Mouse (Mus musculus) liver, adult 2 months (tissue): ENCODE data around the gene Klhdc3. TPM values are rescaled to one million over a fixed set of nuclear protein-coding genes. Genes with fewer than 3 reads are reported as not detected.

Experiments used
- DNase-seq: peaks from one replicate; pipeline ENCODE4 v3.0.0-alpha.2; 2011; ENCODE audit warnings: low read depth, low spot score; ENCODE audit errors: extremely low read depth
- H3K27ac ChIP-seq: fragments of 200-500 bp; replicated peaks from 2 replicates; pipeline ENCODE4 v1.5.1; 2012; ENCODE audit warnings: low read depth, mild to moderate bottlenecking, control low read depth, inconsistent platforms, low read length; ENCODE audit not compliant: insufficient read depth
- H3K27me3 ChIP-seq: fragments of 200-500 bp; 2 replicates; pipeline ENCODE4 v1.6.1; 2012; ENCODE audit warnings: mild to moderate bottlenecking, moderate library complexity, low read length, inconsistent platforms; ENCODE audit not compliant: control insufficient read depth, insufficient read depth
- H3K36me3 ChIP-seq: fragments of 200-500 bp; 2 replicates; pipeline ENCODE4 v1.6.1; 2012; ENCODE audit warnings: low read length, inconsistent platforms; ENCODE audit not compliant: control insufficient read depth, insufficient read depth
- H3K4me1 ChIP-seq: fragments of 200-500 bp; 2 replicates; pipeline ENCODE4 v1.6.1; 2011; ENCODE audit warnings: low read length; ENCODE audit not compliant: control insufficient read depth, insufficient read depth
- H3K4me3 ChIP-seq: fragments of 200-500 bp; 2 replicates; pipeline ENCODE4 v1.5.1; 2011; ENCODE audit warnings: low read depth, mild to moderate bottlenecking, control low read depth, low read length, moderate library complexity; ENCODE audit not compliant: insufficient read depth
- H3K79me2 ChIP-seq: fragments of 200-500 bp; 2 replicates; pipeline ENCODE4 v1.6.1; 2012; ENCODE audit warnings: inconsistent platforms, mild to moderate bottlenecking, low read length, moderate library complexity; ENCODE audit not compliant: control insufficient read depth, insufficient read depth
- H3K9ac ChIP-seq: fragments of 200-500 bp; 2 replicates; pipeline ENCODE4 v1.6.1; 2012; ENCODE audit warnings: low read depth, mild to moderate bottlenecking, control low read depth, inconsistent platforms, low read length
- CTCF ChIP-seq: fragments of 200-500 bp; IDR thresholded peaks from 2 replicates; pipeline ENCODE4 v1.5.1; 2011; ENCODE audit warnings: low read depth, low read length, control low read depth
- POLR2A ChIP-seq: fragments of 200-500 bp; IDR thresholded peaks from 2 replicates; pipeline ENCODE4 v1.6.1; 2011; ENCODE audit warnings: low read length, control low read depth; ENCODE audit not compliant: insufficient read depth; ENCODE audit errors: extremely low read depth
- WGBS: fragments of 180-500 bp; shearing (Covaris S2); methylation state at CpG from one replicate; pipeline ENCODE4 v1.1.7; 2018; 5-methylcytosine and 5-hydroxymethylcytosine counted together
- polyA plus RNA-seq: library from polyadenylated mRNA; depleted of rRNA; stranded (reverse); fragments of >200 nt; gene quantifications from 2 replicates; pipeline ENCODE4 v1.2.3, GENCODE M21; 2012
- total RNA-seq: library from RNA; depleted of rRNA; stranded (reverse); fragments of >200 nt; gene quantifications from 2 replicates; pipeline ENCODE4 v1.2.3, GENCODE M21; 2014

Gene Klhdc3
- total and polyA plus RNA-seq, 2 experiments = 23.9 to 74.6 TPM

- H3K79me2 ChIP-seq = peaks cover 5% of the 10 kb centered on the region; the same call in 1 of the 2 replicates
- peaks cover 15% of the 10 kb centered on the region; the same call in 1 of the 2 replicates for H3K36me3 ChIP-seq
- H3K4me1 ChIP-seq = peaks cover 8% of the 10 kb centered on the region
- H3K27me3 ChIP-seq = no peaks in the 10 kb centered on the region
- WGBS = under 1% methylated on average over 52 of the region's 53 CpGs
- peak within 1 kb of the TSS; percentile 95 for H3K4me3 ChIP-seq
- TF ChIP-seq CTCF (no peak), POLR2A (0 out of 2 replicates have a peak, but pooled peaks have one; percentile 30)
- peak within 1 kb of the TSS; percentile 92 for H3K9ac ChIP-seq
- DNase-seq = peak; percentile 90
- H3K27ac ChIP-seq = peak within 1 kb of the TSS; percentile 99
These were observed 35.0 kb downstream of the Klhdc3 start, which contains the start of the genes Klc4 and Mrpl2 for GRCm38 (mm10) chr17:46645561-46646321. Klc4 (minus strand) TSS chr17:46646022. Mrpl2 (plus strand) TSS chr17:46646229.

- TF ChIP-seq CTCF (no peak), POLR2A (0 out of 2 replicates have a peak, but pooled peaks have one; percentile 47)
- peaks cover 8% of the 10 kb centered on the region for H3K4me1 ChIP-seq
- H3K27ac ChIP-seq = peak overlapping the region; percentile 99
- 1% methylated on average over 11 of the region's 11 CpGs for WGBS
- H3K36me3 ChIP-seq = peaks cover 22% of the 10 kb centered on the region; the same call in 1 of the 2 replicates
- peak overlapping the region; percentile 92 for H3K9ac ChIP-seq
- H3K27me3 ChIP-seq = no peaks in the 10 kb centered on the region
- peak; percentile 89 for DNase-seq
- peak overlapping the region; percentile 95 for H3K4me3 ChIP-seq
- peaks cover 5% of the 10 kb centered on the region; the same call in 1 of the 2 replicates for H3K79me2 ChIP-seq
These were observed 35.7 kb downstream of the Klhdc3 start for GRCm38 (mm10) chr17:46644916-46645475.

GRCm38 (mm10) chr17:46644152-46644805, 36.4 kb downstream of the Klhdc3 start:
- H3K79me2 ChIP-seq = peaks cover 5% of the 10 kb centered on the region; the same call in 1 of the 2 replicates
- H3K36me3 ChIP-seq = peaks cover 25% of the 10 kb centered on the region; the same call in 1 of the 2 replicates
- TF ChIP-seq CTCF (no peak), POLR2A (no peak)
- 81% methylated on average over 12 of the region's 12 CpGs for WGBS
- peaks cover 8% of the 10 kb centered on the region for H3K4me1 ChIP-seq
- peak overlapping the region; percentile 99 for H3K27ac ChIP-seq
- peak overlapping the region; percentile 46 for H3K9ac ChIP-seq
- no peak for DNase-seq
- H3K4me3 ChIP-seq = peak overlapping the region; percentile 95
- H3K27me3 ChIP-seq = no peaks in the 10 kb centered on the region

- WGBS = 96% methylated on average over 17 of the region's 17 CpGs
- Histone ChIP-seq H3K27me3 (no peaks in the 10 kb centered on the region), H3K27ac (no peak overlapping the region), H3K4me1 (peaks cover 8% of the 10 kb centered on the region), H3K36me3 (peaks cover 25% of the 10 kb centered on the region; the same call in 1 of the 2 replicates), H3K9ac (no peak overlapping the region), H3K4me3 (no peak overlapping the region), H3K79me2 (peaks cover 5% of the 10 kb centered on the region; the same call in 1 of the 2 replicates)
- DNase-seq = no peak
- TF ChIP-seq CTCF (no peak), POLR2A (no peak)
These were observed 38.7 kb downstream of the Klhdc3 start for GRCm38 (mm10) chr17:46642060-46642459.

- H3K36me3 ChIP-seq = peaks cover 35% of the 10 kb centered on the region; the same call in 1 of the 2 replicates
- no peak overlapping the region for H3K27ac ChIP-seq
- WGBS = 88% methylated on average over 9 of the region's 9 CpGs
- no peak overlapping the region for H3K9ac ChIP-seq
- no peak overlapping the region; the same call in 1 of the 2 replicates for H3K4me3 ChIP-seq
- H3K79me2 ChIP-seq = peaks cover 5% of the 10 kb centered on the region; the same call in 1 of the 2 replicates
- TF ChIP-seq POLR2A = no peak
- no peak for TF ChIP-seq CTCF
- H3K4me1 ChIP-seq = peaks cover 6% of the 10 kb centered on the region
- no peaks in the 10 kb centered on the region for H3K27me3 ChIP-seq
- no peak for DNase-seq
These were observed 40.8 kb downstream of the Klhdc3 start for GRCm38 (mm10) chr17:46639929-46640328.
